Mouse (Mus musculus): ENCODE results near the gene Bfsp2. TPM values are rescaled to one million over a fixed set of nuclear protein-coding genes. Genes with fewer than 3 reads are reported as not detected.

The Bfsp2 gene
- polyA plus RNA-seq, 1 experiment from 2014 or later: 4.0 TPM

- H3K4me2 ChIP-seq (replicated peaks): no peak overlapping the region
- no peaks in the 10 kb centered on the region for H3K36me3 ChIP-seq
- no peaks in the 10 kb centered on the region; the same call in 1 of the 2 replicates for H3K9me3 ChIP-seq
- no peak overlapping the region for H3K4me3 ChIP-seq (replicated peaks)
- no peak overlapping the region for H3K9ac ChIP-seq (replicated peaks)
- ATAC-seq: no peak
- WGBS: 72% methylated on average over 6 of the region's 6 CpGs
- H3K27me3 ChIP-seq: no peaks in the 10 kb centered on the region
- peaks cover 9% of the 10 kb centered on the region; the same call in 1 of the 2 replicates for H3K4me1 ChIP-seq (replicated peaks)
- H3K27ac ChIP-seq: no peak overlapping the region
Observed at GRCm38 (mm10) chr9:103391796-103392372, 88.3 kb downstream of the Bfsp2 start.

GRCm38 (mm10) chr9:103389261-103389660, 91.0 kb downstream of the Bfsp2 start:
- 95% methylated on average over 6 of the region's 6 CpGs for WGBS
- Histone ChIP-seq H3K4me3 (replicated peaks) (no peak overlapping the region), H3K27ac (no peak overlapping the region), H3K9ac (replicated peaks) (no peak overlapping the region), H3K27me3 (no peaks in the 10 kb centered on the region), H3K9me3 (no peaks in the 10 kb centered on the region), H3K4me2 (replicated peaks) (no peak overlapping the region), H3K4me1 (replicated peaks) (peaks cover 12% of the 10 kb centered on the region; the same call in 1 of the 2 replicates), H3K36me3 (no peaks in the 10 kb centered on the region)
- no peak for ATAC-seq

- no peaks in the 10 kb centered on the region for H3K9me3 ChIP-seq
- no peak overlapping the region for H3K4me2 ChIP-seq (replicated peaks)
- no peaks in the 10 kb centered on the region for H3K36me3 ChIP-seq
- H3K27ac ChIP-seq: no peak overlapping the region
- 65% methylated on average over 10 of the region's 10 CpGs for WGBS
- H3K4me3 ChIP-seq (replicated peaks): no peak overlapping the region
- peaks cover 12% of the 10 kb centered on the region; the same call in 1 of the 2 replicates for H3K4me1 ChIP-seq (replicated peaks)
- H3K9ac ChIP-seq (replicated peaks): no peak overlapping the region
- no peak for ATAC-seq
- H3K27me3 ChIP-seq: no peaks in the 10 kb centered on the region
Observed at GRCm38 (mm10) chr9:103387011-103387653, 93.1 kb downstream of the Bfsp2 start.

- WGBS: 46% methylated on average over 5 of the region's 5 CpGs
- Histone ChIP-seq H3K4me1 (replicated peaks) (peaks cover 12% of the 10 kb centered on the region; the same call in 1 of the 2 replicates), H3K27ac (no peak overlapping the region), H3K9me3 (no peaks in the 10 kb centered on the region), H3K9ac (replicated peaks) (no peak overlapping the region), H3K36me3 (no peaks in the 10 kb centered on the region), H3K27me3 (no peaks in the 10 kb centered on the region), H3K4me2 (replicated peaks) (no peak overlapping the region), H3K4me3 (replicated peaks) (no peak overlapping the region)
- 0 out of 2 replicates have a peak, but pooled peaks have one; percentile 34 for ATAC-seq
Observed at GRCm38 (mm10) chr9:103386573-103386972, 93.6 kb downstream of the Bfsp2 start.

- H3K4me3 ChIP-seq (replicated peaks): no peak overlapping the region
- no peak overlapping the region for H3K4me2 ChIP-seq (replicated peaks)
- no peak overlapping the region for H3K9ac ChIP-seq (replicated peaks)
- ATAC-seq: no peak
- H3K4me1 ChIP-seq (replicated peaks): peaks cover 12% of the 10 kb centered on the region; the same call in 1 of the 2 replicates
- 42% methylated on average over 1 of the region's 1 CpGs for WGBS
- H3K27me3 ChIP-seq: no peaks in the 10 kb centered on the region
- no peaks in the 10 kb centered on the region for H3K9me3 ChIP-seq
- H3K36me3 ChIP-seq: no peaks in the 10 kb centered on the region
- no peak overlapping the region for H3K27ac ChIP-seq
Observed at GRCm38 (mm10) chr9:103385600-103385999, 94.6 kb downstream of the Bfsp2 start.

GRCm38 (mm10) chr9:103384141-103384796, 96.0 kb downstream of the Bfsp2 start:
- ATAC-seq: no peak
- WGBS: 91% methylated on average over 4 of the region's 4 CpGs
- no peak overlapping the region for H3K4me3 ChIP-seq (replicated peaks)
- no peak overlapping the region for H3K9ac ChIP-seq (replicated peaks)
- no peaks in the 10 kb centered on the region for H3K36me3 ChIP-seq
- H3K9me3 ChIP-seq: no peaks in the 10 kb centered on the region
- no peak overlapping the region for H3K27ac ChIP-seq
- H3K4me2 ChIP-seq (replicated peaks): no peak overlapping the region
- peaks cover 12% of the 10 kb centered on the region; the same call in 1 of the 2 replicates for H3K4me1 ChIP-seq (replicated peaks)
- H3K27me3 ChIP-seq: no peaks in the 10 kb centered on the region

- H3K4me3 ChIP-seq (replicated peaks): no peak overlapping the region
- WGBS: 78% methylated on average over 1 of the region's 1 CpGs
- H3K4me2 ChIP-seq (replicated peaks): no peak overlapping the region
Observed at GRCm38 (mm10) chr9:103383576-103383975, 96.6 kb downstream of the Bfsp2 start.

GRCm38 (mm10) chr9:103382989-103383388, 97.2 kb downstream of the Bfsp2 start:
- 81% methylated on average over 6 of the region's 6 CpGs for WGBS
- Histone ChIP-seq H3K4me2 (replicated peaks) (no peak overlapping the region), H3K9me3 (no peaks in the 10 kb centered on the region), H3K36me3 (no peaks in the 10 kb centered on the region), H3K4me1 (replicated peaks) (peaks cover 12% of the 10 kb centered on the region; the same call in 1 of the 2 replicates), H3K4me3 (replicated peaks) (no peak overlapping the region), H3K9ac (replicated peaks) (no peak overlapping the region), H3K27me3 (no peaks in the 10 kb centered on the region), H3K27ac (no peak overlapping the region)
- ATAC-seq: no peak

More at GRCm38 (mm10) chr9:103383576-103383975, 96.6 kb downstream of the Bfsp2 start:
- no peaks in the 10 kb centered on the region for H3K36me3 ChIP-seq
- no peaks in the 10 kb centered on the region for H3K27me3 ChIP-seq
- no peak overlapping the region for H3K27ac ChIP-seq
- ATAC-seq: no peak
- H3K4me1 ChIP-seq (replicated peaks): peaks cover 12% of the 10 kb centered on the region; the same call in 1 of the 2 replicates
- no peak overlapping the region for H3K9ac ChIP-seq (replicated peaks)
- no peaks in the 10 kb centered on the region for H3K9me3 ChIP-seq

- Histone ChIP-seq H3K9ac (replicated peaks) (no peak overlapping the region), H3K9me3 (no peaks in the 10 kb centered on the region), H3K27me3 (no peaks in the 10 kb centered on the region), H3K4me1 (replicated peaks) (no peaks in the 10 kb centered on the region), H3K4me2 (replicated peaks) (no peak overlapping the region), H3K27ac (no peak overlapping the region), H3K36me3 (no peaks in the 10 kb centered on the region), H3K4me3 (replicated peaks) (no peak overlapping the region)
- WGBS: 80% methylated on average over 4 of the region's 4 CpGs
- no peak for ATAC-seq
Observed at GRCm38 (mm10) chr9:103380566-103380965, 99.7 kb downstream of the Bfsp2 start.

GRCm38 (mm10) chr9:103379199-103379598, 101.0 kb downstream of the Bfsp2 start:
- Histone ChIP-seq H3K9ac (replicated peaks) (no peak overlapping the region), H3K4me1 (replicated peaks) (no peaks in the 10 kb centered on the region), H3K4me3 (replicated peaks) (no peak overlapping the region), H3K27ac (no peak overlapping the region), H3K4me2 (replicated peaks) (no peak overlapping the region), H3K9me3 (no peaks in the 10 kb centered on the region), H3K36me3 (no peaks in the 10 kb centered on the region), H3K27me3 (no peaks in the 10 kb centered on the region)
- WGBS: 62% methylated on average over 9 of the region's 9 CpGs
- ATAC-seq: no peak

GRCm38 (mm10) chr9:103378686-103379085, 101.5 kb downstream of the Bfsp2 start:
- Histone ChIP-seq H3K27ac (no peak overlapping the region), H3K27me3 (no peaks in the 10 kb centered on the region), H3K36me3 (no peaks in the 10 kb centered on the region), H3K4me2 (replicated peaks) (no peak overlapping the region), H3K9ac (replicated peaks) (no peak overlapping the region), H3K9me3 (no peaks in the 10 kb centered on the region), H3K4me3 (replicated peaks) (no peak overlapping the region), H3K4me1 (replicated peaks) (no peaks in the 10 kb centered on the region)
- WGBS: 49% methylated on average over 10 of the region's 10 CpGs
- no peak for ATAC-seq
